Mouse (Mus musculus) embryonic facial prominence, embryonic 10.5 days (tissue): ENCODE measurements at regions not wholly inside any gene's neighbourhood (a gene's known extent, or its start where the extent isn't known, plus 50 kb on each side); places are given as distances from the start of the nearest gene placed in this dataset.
A peak's percentile ranks its signal among the peaks of the same experiment; 100 is the strongest.

Experiments used
- DNase-seq: peaks from one replicate; pipeline ENCODE4 v3.0.0-alpha.2; 2017; ENCODE audit warnings: low spot score
- H3K27ac ChIP-seq: fragments of 300-500 bp; sonication (generic); replicated peaks from 2 replicates; pipeline ENCODE4 v1.5.1; 2016; ENCODE audit warnings: mild to moderate bottlenecking
- H3K27me3 ChIP-seq: fragments of 300-500 bp; sonication (generic); replicated peaks from 2 replicates; pipeline ENCODE4 v1.6.1; 2016; ENCODE audit warnings: low read depth, mild to moderate bottlenecking; ENCODE audit not compliant: poor library complexity, severe bottlenecking
- H3K36me3 ChIP-seq: fragments of 300-500 bp; sonication (generic); replicated peaks from 2 replicates; pipeline ENCODE4 v1.6.1; 2016; ENCODE audit warnings: mild to moderate bottlenecking, moderate library complexity
- H3K4me1 ChIP-seq: fragments of 300-500 bp; sonication (generic); 2 replicates; pipeline ENCODE4 v1.6.1; 2016
- H3K4me3 ChIP-seq: fragments of 300-500 bp; sonication (generic); 2 replicates; pipeline ENCODE4 v1.5.1; 2016; ENCODE audit warnings: mild to moderate bottlenecking, moderate library complexity
- H3K9me3 ChIP-seq: fragments of 300-500 bp; sonication (generic); 2 replicates; pipeline ENCODE4 v1.6.1; 2016; ENCODE audit warnings: mild to moderate bottlenecking
- WGBS: fragments of 180-500 bp; shearing (Covaris S2); methylation state at CpG from one replicate; pipeline ENCODE4 v1.1.7; 2016; 5-methylcytosine and 5-hydroxymethylcytosine counted together

DNA sequence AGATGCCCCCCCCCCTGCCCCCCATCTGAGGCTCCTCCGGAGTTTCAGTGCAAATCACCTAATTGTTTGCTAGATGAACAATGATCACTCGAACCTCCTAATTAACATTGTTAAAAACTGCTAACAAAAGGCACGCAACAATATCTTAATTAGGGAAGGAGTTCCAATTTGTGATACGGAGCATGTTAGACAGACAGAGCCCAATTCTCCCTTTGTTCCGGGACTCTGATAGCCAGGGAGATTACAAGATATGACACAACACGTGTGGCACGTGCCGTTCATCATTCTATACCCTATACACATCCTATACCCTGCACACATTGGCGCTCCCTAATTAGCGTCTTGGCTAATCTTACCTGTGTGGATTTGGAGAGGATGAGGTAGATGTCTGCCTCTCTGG lies 237.5 kb downstream of the Cd83 start:
- DNase-seq: no peak
- 62% methylated on average over 10 of the region's 10 CpGs for WGBS
- Histone ChIP-seq H3K4me1 (peaks cover 56% of the 10 kb centered on the region), H3K27ac (no peak overlapping the region), H3K36me3 (no peaks in the 10 kb centered on the region), H3K4me3 (no peak overlapping the region), H3K9me3 (no peaks in the 10 kb centered on the region), H3K27me3 (peaks cover 42% of the 10 kb centered on the region)

DNA sequence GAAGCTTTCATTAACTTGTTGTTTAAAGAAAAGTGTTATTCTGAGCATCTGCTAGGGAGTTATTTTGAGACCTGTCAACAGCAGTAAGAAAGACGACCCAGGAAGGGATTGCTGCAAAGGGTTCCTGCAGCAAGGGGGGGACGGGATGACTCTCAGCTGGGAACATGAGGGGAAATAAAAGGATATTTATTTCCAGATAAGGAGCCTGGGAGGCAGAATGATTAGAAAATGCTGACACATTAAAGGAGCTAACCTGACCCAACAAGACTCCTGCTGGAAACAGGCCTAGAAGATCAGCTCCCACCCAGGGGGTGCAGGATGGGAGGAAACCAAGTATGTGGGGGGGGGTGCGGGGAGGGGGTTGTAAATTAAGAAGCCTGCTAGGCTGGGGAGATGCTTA lies 240.0 kb downstream of the Cd83 start:
- Histone ChIP-seq H3K27me3 (peaks cover 31% of the 10 kb centered on the region), H3K4me1 (peaks cover 39% of the 10 kb centered on the region), H3K36me3 (no peaks in the 10 kb centered on the region), H3K9me3 (no peaks in the 10 kb centered on the region), H3K4me3 (no peak overlapping the region), H3K27ac (no peak overlapping the region)
- WGBS: 55% methylated on average over 3 of the region's 3 CpGs
- no peak for DNase-seq

DNA sequence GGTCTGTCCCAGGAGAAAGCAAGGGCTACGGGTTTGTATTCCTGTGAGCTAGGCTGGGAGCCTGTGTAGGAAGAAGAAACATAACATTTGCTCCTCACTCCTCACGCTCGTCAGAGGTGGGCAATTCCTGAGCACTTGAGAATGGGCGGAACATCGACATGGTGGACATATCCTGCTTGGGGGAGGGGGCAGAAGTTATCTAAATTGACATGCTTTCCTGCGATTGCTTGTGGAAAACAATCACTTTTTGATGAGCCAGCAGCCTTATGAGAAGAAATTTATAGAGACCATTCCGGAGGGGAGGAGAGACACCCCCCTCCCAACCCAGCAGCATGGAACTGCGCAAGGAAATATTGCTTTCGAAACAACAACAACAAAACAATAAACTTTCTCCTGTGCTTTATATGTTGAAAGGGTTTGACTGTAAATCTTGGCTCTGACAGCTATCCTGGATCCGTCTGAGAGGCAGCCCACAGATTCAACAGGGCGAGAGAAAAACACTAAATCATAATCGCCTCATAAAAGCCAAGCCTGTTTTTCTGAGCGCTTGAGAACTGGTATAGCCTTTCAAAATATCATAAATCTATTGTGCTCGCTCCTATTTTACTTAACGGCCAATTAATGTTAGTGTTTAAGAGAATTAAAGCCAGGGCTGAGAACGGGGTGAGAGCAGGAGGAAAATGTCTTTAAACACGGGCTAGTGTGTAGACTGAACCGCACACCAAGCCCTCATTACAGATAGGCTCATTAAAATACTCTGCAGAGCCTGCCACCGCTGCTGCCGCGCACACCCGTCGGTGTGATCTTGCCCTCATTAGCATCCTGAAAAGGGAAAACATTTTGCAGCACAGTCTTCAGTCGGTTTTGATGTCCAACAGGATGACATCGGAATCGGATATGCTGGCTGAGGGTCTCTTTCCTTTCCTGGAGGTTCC lies 242.0 kb downstream of the Cd83 start:
- Histone ChIP-seq H3K4me1 (peaks cover 21% of the 10 kb centered on the region), H3K4me3 (no peak overlapping the region), H3K27ac (no peak overlapping the region), H3K9me3 (no peaks in the 10 kb centered on the region), H3K27me3 (peaks cover 14% of the 10 kb centered on the region), H3K36me3 (no peaks in the 10 kb centered on the region)
- no peak for DNase-seq
- WGBS: 77% methylated on average over 26 of the region's 26 CpGs

DNA sequence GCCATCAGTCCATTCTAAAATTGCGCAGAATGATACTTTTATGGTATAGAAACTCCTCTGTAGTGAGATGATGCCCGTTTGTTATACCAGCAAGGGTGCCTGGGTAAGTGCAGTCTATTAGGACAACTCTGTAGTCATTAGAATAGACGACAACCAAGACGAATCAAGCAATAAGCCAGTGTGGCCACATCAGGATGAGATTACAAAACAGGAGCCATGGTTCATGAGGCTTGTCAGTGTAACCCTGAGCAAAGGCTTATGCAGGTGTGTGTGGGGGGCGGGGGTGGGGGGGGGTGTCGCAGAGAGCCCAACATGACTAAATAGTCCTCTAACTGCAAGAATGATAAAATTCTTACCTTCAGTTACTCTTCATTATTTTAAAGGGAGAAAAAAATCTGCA lies 243.5 kb downstream of the Cd83 start:
- WGBS: 93% methylated on average over 6 of the region's 6 CpGs
- Histone ChIP-seq H3K27ac (no peak overlapping the region), H3K27me3 (peaks cover 10% of the 10 kb centered on the region), H3K4me1 (peaks cover 19% of the 10 kb centered on the region), H3K4me3 (no peak overlapping the region), H3K9me3 (no peaks in the 10 kb centered on the region), H3K36me3 (no peaks in the 10 kb centered on the region)
- no peak for DNase-seq

DNA sequence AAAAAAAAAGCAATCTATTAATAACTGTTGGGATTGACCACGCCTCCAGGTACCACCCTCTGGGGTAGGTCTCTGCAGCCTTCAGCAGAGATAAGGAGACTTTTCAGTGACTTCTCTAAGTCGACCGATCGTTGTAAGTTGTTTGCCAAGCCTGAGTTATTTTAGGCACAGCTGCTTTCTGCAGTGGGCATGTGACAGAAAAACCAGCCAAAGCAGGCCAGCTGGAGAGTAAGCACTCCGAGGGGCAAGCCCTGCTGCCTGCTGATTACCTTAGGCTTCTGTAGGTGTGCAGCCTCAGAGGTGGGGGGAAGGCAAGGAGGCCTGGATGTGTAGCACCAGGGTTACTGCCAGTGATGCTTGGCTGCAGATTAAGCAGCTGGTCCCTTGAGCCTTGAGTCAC lies 246.0 kb downstream of the Cd83 start:
- Histone ChIP-seq H3K4me1 (peaks cover 15% of the 10 kb centered on the region), H3K9me3 (no peaks in the 10 kb centered on the region), H3K36me3 (no peaks in the 10 kb centered on the region), H3K27ac (no peak overlapping the region; the same call in 1 of the 2 replicates), H3K4me3 (no peak overlapping the region), H3K27me3 (no peaks in the 10 kb centered on the region)
- no peak for DNase-seq
- 87% methylated on average over 5 of the region's 5 CpGs for WGBS

DNA sequence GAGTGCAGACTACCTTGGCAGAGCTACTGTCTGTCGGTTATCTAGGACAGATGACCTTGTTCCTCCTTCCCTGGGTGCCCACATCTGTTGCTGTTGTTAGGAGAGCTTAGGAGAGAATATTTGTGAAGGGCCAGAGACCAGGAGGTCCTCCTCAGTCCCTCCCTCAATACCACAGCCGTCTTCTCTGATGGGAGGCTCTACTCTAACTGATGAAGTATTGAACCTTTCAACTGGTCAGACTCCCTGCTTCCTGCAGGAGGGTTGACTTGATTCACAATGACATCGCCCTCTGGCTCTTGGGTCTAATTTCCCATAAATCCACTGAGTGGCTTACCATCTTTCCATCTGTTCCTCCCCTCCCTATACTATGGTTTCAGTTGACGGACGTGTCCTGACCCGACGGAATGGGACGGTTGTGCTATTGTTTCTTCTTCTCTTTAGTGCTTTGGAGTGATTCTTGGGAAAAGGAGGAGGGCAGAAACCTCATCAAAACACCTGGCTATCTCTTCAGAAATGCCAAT lies 253.3 kb downstream of the Cd83 start:
- H3K27me3 ChIP-seq: peaks cover 3% of the 10 kb centered on the region; the same call in 1 of the 2 replicates
- H3K9me3 ChIP-seq: no peaks in the 10 kb centered on the region
- peaks cover 28% of the 10 kb centered on the region for H3K4me1 ChIP-seq
- DNase-seq: no peak
- WGBS: 80% methylated on average over 8 of the region's 8 CpGs
- H3K27ac ChIP-seq: peak overlapping the region; percentile 37; the same call in 1 of the 2 replicates
- no peak overlapping the region for H3K4me3 ChIP-seq
- H3K36me3 ChIP-seq: no peaks in the 10 kb centered on the region

DNA sequence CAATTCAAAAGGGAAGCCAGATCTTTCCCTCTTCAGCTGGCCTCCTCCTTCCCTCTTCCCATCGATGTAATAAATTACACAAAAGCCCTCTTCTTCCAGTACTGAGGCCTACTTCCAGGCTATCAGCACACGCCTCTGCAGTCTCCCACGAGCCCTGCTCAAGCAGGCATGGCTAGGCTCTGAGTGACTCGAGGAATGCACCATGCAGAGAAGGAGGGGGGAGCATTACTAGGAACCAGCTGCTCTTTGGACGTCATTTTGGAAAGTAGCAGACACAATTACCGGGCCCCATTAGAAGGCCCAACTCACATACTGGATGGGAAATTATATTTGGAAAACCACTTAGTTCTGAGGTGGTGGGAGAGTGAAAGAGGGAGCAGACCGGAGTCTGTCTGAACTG lies 253.7 kb downstream of the Cd83 start:
- WGBS: 50% methylated on average over 7 of the region's 7 CpGs
- H3K9me3 ChIP-seq: no peaks in the 10 kb centered on the region
- peak overlapping the region; percentile 37; the same call in 1 of the 2 replicates for H3K27ac ChIP-seq

DNA sequence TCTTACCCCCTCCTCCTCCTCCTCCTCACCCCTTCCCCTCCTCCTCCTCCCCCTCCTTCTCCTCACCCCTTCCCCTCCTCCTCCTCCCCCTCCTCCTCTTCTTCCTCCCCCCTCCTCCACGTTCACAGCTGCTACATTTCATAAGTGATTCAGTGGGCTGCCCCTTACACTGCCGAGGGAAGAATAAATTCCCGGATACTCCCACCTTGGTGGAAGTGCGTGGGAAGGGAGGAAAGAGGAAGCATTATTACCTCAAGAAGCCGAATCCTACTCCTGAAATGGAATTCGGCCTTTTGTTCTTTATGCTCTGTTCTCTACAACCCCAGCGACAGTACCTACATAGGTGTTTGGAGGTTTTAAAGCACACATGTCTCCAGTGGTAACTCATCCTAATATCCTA lies 256.1 kb downstream of the Cd83 start:
- Histone ChIP-seq H3K4me3 (no peak overlapping the region), H3K9me3 (no peaks in the 10 kb centered on the region), H3K27me3 (peaks cover 10% of the 10 kb centered on the region; the same call in 1 of the 2 replicates), H3K36me3 (no peaks in the 10 kb centered on the region), H3K27ac (no peak overlapping the region), H3K4me1 (peaks cover 42% of the 10 kb centered on the region)
- no peak for DNase-seq
- WGBS: 73% methylated on average over 7 of the region's 7 CpGs

More for the DNA sequence above, 253.7 kb downstream of the Cd83 start:
- H3K27me3 ChIP-seq: peaks cover 3% of the 10 kb centered on the region; the same call in 1 of the 2 replicates
- DNase-seq: no peak
- no peaks in the 10 kb centered on the region for H3K36me3 ChIP-seq
- no peak overlapping the region for H3K4me3 ChIP-seq
- peaks cover 33% of the 10 kb centered on the region for H3K4me1 ChIP-seq

DNA sequence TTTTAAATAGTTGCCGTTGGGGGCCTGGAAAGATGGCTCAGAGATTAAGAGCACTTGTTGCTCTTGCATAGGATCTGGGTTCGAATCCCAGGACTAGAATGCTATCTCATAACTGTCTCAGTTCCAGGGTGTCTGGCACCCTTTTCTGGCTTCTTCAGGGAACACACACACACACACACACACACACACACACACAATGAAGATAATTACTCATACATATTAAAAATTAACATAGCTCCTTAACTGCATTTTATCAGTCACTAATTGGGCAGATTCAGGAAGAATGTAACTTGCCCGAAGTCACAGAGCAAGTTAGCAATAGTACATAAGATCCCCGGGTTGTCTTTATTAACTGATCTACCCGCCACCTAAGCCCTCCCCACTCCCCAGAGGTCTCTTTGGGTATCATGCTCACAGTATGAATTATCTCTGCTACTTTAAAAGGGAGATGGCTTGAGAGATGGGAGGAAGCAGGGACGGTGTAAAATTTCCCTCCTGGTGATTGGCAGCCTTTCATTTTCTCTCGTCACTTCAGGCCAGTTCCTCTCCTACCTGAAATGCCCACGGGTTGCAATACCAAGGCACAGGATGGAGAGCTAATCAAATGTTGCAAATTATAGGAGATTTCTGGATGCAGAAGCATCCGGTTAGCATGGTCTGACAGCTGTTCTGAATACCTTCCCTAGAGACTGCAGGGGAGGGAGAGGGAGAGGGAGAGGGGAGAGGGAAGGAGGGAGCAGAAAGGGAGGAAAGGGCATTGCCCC lies 258.3 kb downstream of the Cd83 start:
- peaks cover 10% of the 10 kb centered on the region; the same call in 1 of the 2 replicates for H3K27me3 ChIP-seq
- H3K4me3 ChIP-seq: no peak overlapping the region
- H3K36me3 ChIP-seq: no peaks in the 10 kb centered on the region

DNA sequence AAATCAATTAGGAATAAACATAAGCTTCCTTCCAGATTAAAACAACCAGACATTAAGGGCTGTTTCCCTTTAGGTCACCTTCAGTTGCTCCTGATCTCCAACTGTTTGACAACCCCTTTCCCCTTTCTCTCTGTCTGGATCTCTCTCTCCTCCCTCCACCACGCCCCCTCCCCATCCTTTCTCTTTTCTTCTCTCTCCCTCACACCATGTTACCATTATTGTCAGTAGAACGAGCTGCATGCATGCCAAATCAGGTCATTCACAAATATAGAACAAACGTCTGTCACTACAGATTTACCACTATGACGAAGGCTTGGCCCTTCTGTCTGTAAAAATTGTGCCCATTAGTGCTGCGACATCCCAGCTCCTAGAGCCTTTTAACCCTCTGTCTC lies 258.9 kb downstream of the Cd83 start:
- Histone ChIP-seq H3K27ac (0 out of 2 replicates have a peak overlapping the region, but pooled peaks have one; percentile 7), H3K4me3 (no peak overlapping the region), H3K36me3 (no peaks in the 10 kb centered on the region), H3K4me1 (peaks cover 33% of the 10 kb centered on the region), H3K27me3 (peaks cover 10% of the 10 kb centered on the region; the same call in 1 of the 2 replicates), H3K9me3 (no peaks in the 10 kb centered on the region)
- DNase-seq: no peak
- 23% methylated on average over 5 of the region's 5 CpGs for WGBS

More for the DNA sequence above, 258.3 kb downstream of the Cd83 start:
- DNase-seq: no peak
- no peak overlapping the region; the same call in 1 of the 2 replicates for H3K27ac ChIP-seq
- 49% methylated on average over 9 of the region's 9 CpGs for WGBS
- H3K9me3 ChIP-seq: no peaks in the 10 kb centered on the region
- H3K4me1 ChIP-seq: peaks cover 39% of the 10 kb centered on the region

DNA sequence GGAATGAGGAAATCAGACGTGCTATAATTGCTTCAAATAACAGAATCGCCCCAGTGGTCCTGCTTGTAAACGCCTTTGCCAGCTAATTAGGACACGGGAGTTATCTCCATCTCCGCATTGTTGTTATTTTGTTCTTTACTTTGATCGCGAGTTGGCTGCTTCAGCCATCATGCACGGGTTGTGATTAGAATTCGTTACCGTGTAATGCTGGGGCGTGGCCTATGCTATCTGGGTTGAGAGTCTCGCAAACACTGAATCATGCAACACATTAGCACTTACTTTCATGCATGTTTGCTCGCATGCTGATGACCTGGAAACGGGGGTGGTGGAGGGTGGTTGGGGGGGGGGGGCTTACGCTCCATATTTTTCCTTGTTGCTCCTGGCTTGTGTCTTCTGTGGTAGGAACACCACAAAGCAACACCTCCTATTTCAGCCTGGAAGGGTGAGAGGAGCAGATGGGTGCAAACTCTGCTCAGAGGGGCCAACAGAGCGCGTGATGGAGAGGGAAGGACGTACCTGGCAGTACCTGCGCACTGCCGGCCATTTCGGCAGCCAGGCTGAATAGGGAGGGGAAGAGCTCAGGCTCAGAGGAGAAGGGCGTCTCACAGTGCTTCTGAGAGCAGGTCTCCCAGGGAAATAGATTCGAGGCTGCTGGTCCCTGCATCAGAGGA lies 260.1 kb downstream of the Cd83 start:
- H3K27me3 ChIP-seq: peaks cover 10% of the 10 kb centered on the region; the same call in 1 of the 2 replicates
- H3K9me3 ChIP-seq: no peaks in the 10 kb centered on the region
- DNase-seq: no peak
- WGBS: 84% methylated on average over 23 of the region's 23 CpGs
- H3K4me3 ChIP-seq: no peak overlapping the region
- H3K27ac ChIP-seq: no peak overlapping the region
- H3K4me1 ChIP-seq: peaks cover 28% of the 10 kb centered on the region
- H3K36me3 ChIP-seq: no peaks in the 10 kb centered on the region

DNA sequence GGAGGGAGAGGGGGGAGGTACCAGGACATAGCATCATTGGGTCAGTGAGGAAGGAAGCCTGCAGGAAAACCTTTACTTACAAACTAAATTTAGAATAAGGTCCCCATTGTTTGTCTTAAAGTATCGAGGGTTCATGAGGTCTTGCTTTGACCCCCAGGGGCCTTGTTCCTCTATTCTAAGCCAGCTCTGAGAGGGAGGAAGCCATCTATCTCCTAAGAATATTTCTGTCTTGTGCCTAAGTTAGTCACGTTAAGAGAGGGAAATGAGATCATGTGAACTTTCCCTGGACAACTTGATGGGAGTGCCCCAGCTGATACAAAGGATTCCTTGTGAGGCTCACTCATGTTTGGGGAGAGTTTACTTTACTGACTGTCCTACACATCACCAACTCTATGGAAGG lies 261.9 kb downstream of the Cd83 start:
- H3K4me1 ChIP-seq: peaks cover 17% of the 10 kb centered on the region
- DNase-seq: no peak
- H3K27ac ChIP-seq: no peak overlapping the region
- no peak overlapping the region for H3K4me3 ChIP-seq
- WGBS: 30% methylated on average over 2 of the region's 2 CpGs
- no peaks in the 10 kb centered on the region for H3K9me3 ChIP-seq
- no peaks in the 10 kb centered on the region for H3K36me3 ChIP-seq
- H3K27me3 ChIP-seq: peaks cover 10% of the 10 kb centered on the region; the same call in 1 of the 2 replicates
